Mouse (Mus musculus): ENCODE data around the gene Bcl2l1.

The Bcl2l1 gene

GRCm38 (mm10) chr2:152742435-152742834 lies 89.1 kb downstream of the Bcl2l1 start:
- ChIA-PET POLR2A (interaction anchor here in 3 of 4 experiments (0.6 to 24.6 kb wide), 39 partner anchors 9 to 499 kb away, joined by 3 to 728 read pairs (median 5); partner anchors contain the start of genes H13 (in 1 of the 3), Mcts2 (in 1 of the 3) and Tpx2 (in 1 of the 3)), CTCF (interaction anchor here (0.5 to 4.4 kb wide), 38 partner anchors 13 to 515 kb away, joined by 3 to 53 read pairs (median 5); partner anchors contain the start of genes H13 (in 2 of the 4) and Trib3 (in 1 of the 4))

DNA sequence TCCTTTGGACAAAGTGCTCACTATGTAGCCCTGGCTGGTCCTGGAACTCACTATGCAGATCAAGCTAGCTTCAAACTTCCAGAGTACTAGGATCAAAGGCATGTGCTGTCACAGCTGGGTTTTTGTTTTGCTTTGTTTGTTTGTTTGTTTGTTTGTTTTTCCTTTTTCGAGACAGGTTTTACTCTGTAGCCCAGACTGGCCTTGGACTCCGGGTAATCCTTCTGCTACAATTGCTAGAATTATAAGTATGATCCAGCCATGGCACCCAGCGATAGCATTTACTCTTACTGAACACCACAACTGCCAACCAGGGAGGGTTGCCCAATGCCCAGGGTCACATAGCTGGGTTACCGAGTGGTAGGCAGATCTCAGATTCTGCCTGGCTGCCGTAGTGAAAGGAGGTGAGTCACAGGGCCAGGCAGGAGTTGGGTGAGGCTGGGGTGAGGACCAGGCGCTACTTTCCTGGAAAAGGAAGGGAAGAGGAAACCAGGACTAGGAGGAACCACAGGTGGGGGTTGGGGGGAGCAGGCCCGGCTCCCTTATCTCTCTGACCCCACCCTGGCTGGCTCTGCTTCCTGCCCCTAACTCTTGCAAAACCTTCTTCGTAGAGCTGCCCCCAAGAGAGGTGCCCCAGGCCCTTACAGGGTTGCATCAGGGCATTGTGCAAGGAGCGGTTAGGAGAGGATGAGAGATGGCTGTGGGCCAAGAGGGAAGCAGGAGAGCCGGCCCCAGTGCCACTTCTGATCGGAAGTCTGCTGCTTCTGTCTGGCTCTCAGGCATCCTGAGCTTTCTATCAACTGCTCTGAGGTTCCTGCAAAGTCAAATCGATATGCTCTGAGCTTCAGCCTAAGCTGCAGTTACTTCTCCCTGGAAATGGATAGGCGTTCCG lies 90.1 kb downstream of the Bcl2l1 start:
- POLR2A ChIA-PET, result interaction anchor here in 3 of 4 experiments (0.7 to 24.6 kb wide), 40 partner anchors 10 to 121 kb away, joined by 3 to 728 read pairs (median 4); partner anchors contain the start of genes Mcts2 (in 2 of the 3), H13 (in 1 of the 3) and Tpx2 (in 1 of the 3)

DNA sequence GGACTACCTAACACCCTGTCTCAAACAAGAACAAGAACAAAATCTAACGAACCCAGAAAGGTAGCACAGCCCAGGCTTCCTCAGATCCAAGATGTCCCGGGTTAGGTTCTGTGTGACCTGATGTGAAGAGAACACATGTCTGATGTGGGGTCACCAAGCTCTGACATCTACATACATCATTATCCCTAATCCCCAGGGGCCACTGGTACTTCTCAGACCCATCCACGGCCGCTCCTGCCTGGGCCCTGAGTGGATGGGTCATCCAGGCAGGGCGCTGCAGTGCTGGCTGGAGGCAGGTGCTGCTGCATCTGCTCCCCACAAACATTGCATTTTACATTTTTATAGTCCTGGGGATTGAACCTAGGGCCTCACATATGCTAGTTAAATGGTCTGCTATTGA lies 91.0 kb downstream of the Bcl2l1 start:
- CTCF ChIA-PET, result interaction anchor here in 3 of 4 experiments (0.6 to 4.4 kb wide), 5 partner anchors 10 to 47 kb away, joined by 3 to 53 read pairs (median 10); no protein-coding TSS in a partner anchor
- POLR2A ChIA-PET, result interaction anchor here (0.7 to 24.6 kb wide), 16 partner anchors 13 to 122 kb away, joined by 3 to 728 read pairs (median 9); partner anchors contain the start of gene Cox4i2 (in 1 of the 4)

More for the DNA sequence above, 90.1 kb downstream of the Bcl2l1 start:
- CTCF ChIA-PET, result interaction anchor here (0.5 to 4.4 kb wide), 31 partner anchors 9 to 263 kb away, joined by 3 to 53 read pairs (median 5); partner anchors contain the start of gene H13 (in 2 of the 4)

DNA sequence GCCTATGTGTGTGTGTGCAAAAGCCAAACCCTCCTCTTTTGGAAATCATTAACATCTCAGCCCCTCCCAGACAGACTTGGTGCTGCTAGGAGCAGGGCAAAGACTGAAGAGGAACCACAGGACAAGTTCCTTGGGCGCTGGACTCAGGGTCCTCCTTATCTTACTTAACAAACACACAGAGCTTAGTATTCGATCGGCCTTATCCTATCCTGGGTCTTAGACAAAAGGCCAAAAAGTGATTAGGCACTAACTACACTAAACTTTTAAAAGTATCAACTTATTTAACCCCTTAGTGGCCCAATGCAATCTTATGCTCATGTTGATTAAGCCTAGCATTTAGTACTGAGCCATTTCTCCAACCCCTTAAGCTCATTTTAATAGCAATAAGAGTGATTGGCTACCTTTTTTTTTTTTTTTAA lies 91.7 kb downstream of the Bcl2l1 start:
- CTCF ChIA-PET, result interaction anchor here (0.6 to 1.9 kb wide), 8 partner anchors 28 to 807 kb away, joined by 3 to 14 read pairs (median 5); no protein-coding TSS in a partner anchor

GRCm38 (mm10) chr2:152739031-152739841 lies 92.3 kb downstream of the Bcl2l1 start:
- ChIA-PET CTCF (interaction anchor here (0.5 to 1.9 kb wide), 20 partner anchors 26 to 1830 kb away, joined by 3 to 14 read pairs (median 4); no protein-coding TSS in a partner anchor), POLR2A (interaction anchor here (0.6 to 24.6 kb wide), 35 partner anchors 11 to 1999 kb away, joined by 3 to 728 read pairs (median 4); partner anchors contain the start of genes H13 (in 2 of the 4), Bcl2l1 (in 1 of the 4), Cox4i2 (in 1 of the 4) and Mcts2 (in 1 of the 4))

More for the DNA sequence above, 91.7 kb downstream of the Bcl2l1 start:
- POLR2A ChIA-PET, result interaction anchor here (0.6 to 24.6 kb wide), 30 partner anchors 11 to 1999 kb away, joined by 3 to 728 read pairs (median 4); partner anchors contain the start of genes H13 (in 2 of the 4), Bcl2l1 (in 1 of the 4) and Cox4i2 (in 1 of the 4)

- CTCF ChIA-PET, result interaction anchor here in 3 of 4 experiments (0.5 to 2.4 kb wide), 5 partner anchors 27 to 67 kb away, joined by 3 to 12 read pairs (median 3); no protein-coding TSS in a partner anchor
- POLR2A ChIA-PET, result interaction anchor here in 3 of 4 experiments (0.9 to 24.6 kb wide), 17 partner anchors 9 to 93 kb away, joined by 3 to 728 read pairs (median 10); partner anchors contain the start of genes Bcl2l1 (in 1 of the 3) and Mcts2 (in 1 of the 3)
Observed at GRCm38 (mm10) chr2:152738341-152738740, 93.2 kb downstream of the Bcl2l1 start.

- CTCF ChIA-PET, result interaction anchor here in 3 of 4 experiments (0.7 to 2.4 kb wide), 9 partner anchors 29 to 69 kb away, joined by 3 to 12 read pairs (median 4); partner anchors contain the start of gene H13 (in 1 of the 3)
- POLR2A ChIA-PET, result interaction anchor here (0.6 to 24.6 kb wide), 38 partner anchors 8 to 501 kb away, joined by 3 to 728 read pairs (median 5); partner anchors contain the start of genes Mcts2 (in 2 of the 4), Cox4i2 (in 1 of the 4) and H13 (in 1 of the 4)
Observed at GRCm38 (mm10) chr2:152737306-152738221, 94.0 kb downstream of the Bcl2l1 start.

- POLR2A ChIA-PET, result interaction anchor here (0.5 to 24.6 kb wide), 52 partner anchors 10 to 875 kb away, joined by 3 to 728 read pairs (median 4); partner anchors contain the start of genes Cox4i2 (in 2 of the 4), Mcts2 (in 2 of the 4), H13 (in 1 of the 4) and Tpx2 (in 1 of the 4)
- CTCF ChIA-PET, result interaction anchor here in 3 of 4 experiments (0.8 to 2.4 kb wide), 8 partner anchors 13 to 68 kb away, joined by 3 to 12 read pairs (median 4); partner anchors contain the start of gene H13 (in 1 of the 3)
Observed at GRCm38 (mm10) chr2:152736748-152737147, 94.8 kb downstream of the Bcl2l1 start.

DNA sequence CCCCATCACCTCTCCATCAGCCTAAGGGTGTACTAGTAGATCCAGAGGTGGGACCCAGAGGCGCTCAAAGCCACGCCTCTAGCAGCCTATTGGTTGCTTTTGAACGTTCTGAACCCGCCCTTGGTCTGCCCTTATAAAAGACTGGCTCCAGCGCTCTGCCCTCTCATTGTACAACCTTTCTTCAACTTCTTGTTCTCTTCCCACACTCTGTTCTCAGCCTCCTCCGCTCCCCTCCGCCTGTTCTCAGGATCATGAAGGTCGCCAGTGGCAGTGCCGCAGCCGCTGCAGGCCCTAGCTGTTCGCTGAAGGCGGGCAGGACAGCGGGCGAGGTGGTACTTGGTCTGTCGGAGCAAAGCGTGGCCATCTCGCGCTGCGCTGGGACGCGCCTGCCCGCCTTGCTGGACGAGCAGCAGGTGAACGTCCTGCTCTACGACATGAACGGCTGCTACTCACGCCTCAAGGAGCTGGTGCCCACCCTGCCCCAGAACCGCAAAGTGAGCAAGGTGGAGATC lies 95.4 kb downstream of the Bcl2l1 start, which contains the start of gene Id1:
Id1 (plus strand) TSS at position 162 of the 512 bp plus-strand sequence.
- ChIA-PET POLR2A (interaction anchor here (0.5 to 24.6 kb wide), 56 partner anchors 9 to 153 kb away, joined by 3 to 728 read pairs (median 4); partner anchors contain the start of genes Cox4i2 (in 2 of the 4), Mcts2 (in 2 of the 4), H13 (in 1 of the 4) and Tpx2 (in 1 of the 4)), CTCF (interaction anchor here (0.5 to 2.4 kb wide), 9 partner anchors 12 to 68 kb away, joined by 3 to 12 read pairs (median 4); partner anchors contain the start of gene H13 (in 1 of the 4))

DNA sequence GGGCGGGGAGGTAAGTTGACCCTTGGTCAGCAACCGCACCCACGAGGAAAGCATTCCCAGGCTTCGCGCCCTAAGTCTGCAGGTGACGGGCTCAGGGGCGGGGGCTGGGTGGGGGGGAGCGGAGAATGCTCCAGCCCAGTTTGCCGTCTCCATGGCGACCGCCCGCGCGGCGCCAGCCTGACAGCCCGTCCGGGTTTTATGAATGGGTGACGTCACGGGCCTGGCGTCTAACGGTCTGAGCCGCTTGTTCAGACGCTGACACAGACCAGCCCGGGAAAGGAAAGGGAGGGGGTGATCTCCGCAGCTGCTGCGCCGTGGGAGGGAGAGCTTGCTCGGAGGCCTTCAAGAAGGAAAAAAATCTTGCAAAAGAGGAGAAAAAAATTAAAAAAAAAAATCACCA lies 96.5 kb downstream of the Bcl2l1 start:
- POLR2A ChIA-PET, result interaction anchor here (0.6 to 24.6 kb wide), 28 partner anchors 8 to 385 kb away, joined by 3 to 728 read pairs (median 7); partner anchors contain the start of genes Mcts2 (in 2 of the 4), Bcl2l1 (in 1 of the 4) and H13 (in 1 of the 4)
- CTCF ChIA-PET, result interaction anchor here in 3 of 4 experiments (0.7 to 2.1 kb wide), 5 partner anchors 28 to 342 kb away, joined by 3 to 8 read pairs (median 4); no protein-coding TSS in a partner anchor

- ChIA-PET POLR2A (interaction anchor here (0.6 to 24.6 kb wide), 28 partner anchors 8 to 385 kb away, joined by 3 to 728 read pairs (median 4); partner anchors contain the start of genes Mcts2 (in 2 of the 4), Bcl2l1 (in 1 of the 4) and Cox4i2 (in 1 of the 4)), CTCF (interaction anchor here in 2 of 4 experiments (0.5 to 1.8 kb wide), 9 partner anchors 29 to 542 kb away, joined by 3 to 17 read pairs (median 3); no protein-coding TSS in a partner anchor)
Observed at GRCm38 (mm10) chr2:152734501-152734900, 97.0 kb downstream of the Bcl2l1 start.

- ChIA-PET POLR2A (interaction anchor here in 3 of 4 experiments (0.7 to 24.6 kb wide), 8 partner anchors 7 to 104 kb away, joined by 3 to 728 read pairs (median 125); partner anchors contain the start of gene Cox4i2 (in 1 of the 3)), CTCF (interaction anchor here in 1 of 4 experiments (0.7 kb wide), 2 partner anchors 22 to 30 kb away, joined by 4 read pairs; no protein-coding TSS in a partner anchor)
Observed at GRCm38 (mm10) chr2:152733201-152733600, 98.3 kb downstream of the Bcl2l1 start.
